Mouse (Mus musculus) myocyte (in vitro differentiated cells): ENCODE results near the gene Ninj2. TPM values are rescaled to one million over a fixed set of nuclear protein-coding genes. Genes with fewer than 3 reads are reported as not detected.

Experiments
- H3K27me3 ChIP-seq: one replicate; pipeline ENCODE4 v1.6.1; 2011; ENCODE audit not compliant: control insufficient read depth, insufficient read depth, insufficient read length
- H3K36me3 ChIP-seq: one replicate; pipeline ENCODE4 v1.6.1; 2011; ENCODE audit not compliant: control insufficient read depth, insufficient read depth
- H3K4me2 ChIP-seq: one replicate; pipeline ENCODE4 v1.6.1; 2011; ENCODE audit warnings: low read depth, control low read depth
- H3K4me3 ChIP-seq: one replicate; pipeline ENCODE4 v1.5.1; 2011; ENCODE audit warnings: mild to moderate bottlenecking, control low read depth, moderate library complexity
- H3K79me2 ChIP-seq: one replicate; pipeline ENCODE4 v1.6.1; 2011; ENCODE audit not compliant: control insufficient read depth, insufficient read depth
- H3ac ChIP-seq: one replicate; pipeline ENCODE4 v1.6.1; 2011; ENCODE audit not compliant: control insufficient read depth, insufficient read length
- CEBPB ChIP-seq: IDR thresholded peaks from 2 replicates; pipeline ENCODE4 v1.6.1; 2011; ENCODE audit warnings: mild to moderate bottlenecking, moderate library complexity; ENCODE audit not compliant: poor library complexity, insufficient read depth, severe bottlenecking
- E2F4 ChIP-seq: IDR thresholded peaks from one replicate; pipeline ENCODE4 v1.6.1; 2011; ENCODE audit warnings: mild to moderate bottlenecking, control low read depth, moderate library complexity; ENCODE audit not compliant: insufficient read depth
- MAX ChIP-seq: IDR thresholded peaks from one replicate; pipeline ENCODE4 v1.6.1; 2011; ENCODE audit warnings: low read depth, mild to moderate bottlenecking, control low read depth
- MYOD1 ChIP-seq, 3 experiments: IDR thresholded peaks; one replicate each; pipeline ENCODE4 v1.6.1; 2011; ENCODE audit warnings: control low read depth in 2 of 3, low read depth in 2 of 3, mild to moderate bottlenecking in 2 of 3, moderate library complexity in 1 of 3; ENCODE audit not compliant: insufficient read length in 2 of 3, control insufficient read depth in 1 of 3
- MYOG ChIP-seq, 3 experiments: IDR thresholded peaks; one replicate each; pipeline ENCODE4 v1.6.1; 2011; ENCODE audit warnings: control low read depth in 2 of 3, low read depth in 2 of 3, mild to moderate bottlenecking in 2 of 3; ENCODE audit not compliant: insufficient read length in 2 of 3, control insufficient read depth in 1 of 3, insufficient read depth in 1 of 3
- POLR2A ChIP-seq: IDR thresholded peaks from one replicate; pipeline ENCODE4 v1.6.1; 2011; ENCODE audit warnings: low read depth, mild to moderate bottlenecking, control low read depth, moderate library complexity; ENCODE audit not compliant: insufficient read length
- POLR2AphosphoS2 ChIP-seq: IDR thresholded peaks from one replicate; pipeline ENCODE4 v1.6.1; 2011; ENCODE audit warnings: low read depth, control low read depth; ENCODE audit not compliant: insufficient read length
- REST ChIP-seq: IDR thresholded peaks from one replicate; pipeline ENCODE4 v1.6.1; 2011; ENCODE audit warnings: mild to moderate bottlenecking, control low read depth, moderate library complexity; ENCODE audit not compliant: insufficient read depth, insufficient read length
- SRF ChIP-seq: IDR thresholded peaks from one replicate; pipeline ENCODE4 v1.6.1; 2011; ENCODE audit warnings: low read depth; ENCODE audit not compliant: control insufficient read depth, insufficient read length
- TCF12 ChIP-seq: IDR thresholded peaks from one replicate; pipeline ENCODE4 v1.6.1; 2011; ENCODE audit warnings: mild to moderate bottlenecking, control low read depth; ENCODE audit not compliant: poor library complexity, insufficient read depth, severe bottlenecking
- TCF3 ChIP-seq: IDR thresholded peaks from one replicate; pipeline ENCODE4 v1.6.1; 2011; ENCODE audit warnings: low read depth, control low read depth; ENCODE audit not compliant: insufficient read length
- USF1 ChIP-seq: IDR thresholded peaks from one replicate; pipeline ENCODE4 v1.6.1; 2011; ENCODE audit warnings: low read depth, mild to moderate bottlenecking, control low read depth, moderate library complexity
- polyA plus RNA-seq: library from polyadenylated mRNA; unstranded; fragments of >200 nt; fragmentation: generic; extraction: Trizol; gene quantifications from one replicate; pipeline ENCODE4 v1.2.1, GENCODE M21; 2012; ENCODE audit warnings: missing spikeins

Ninj2 gene
- polyA plus RNA-seq, result 0.05 TPM

DNA sequence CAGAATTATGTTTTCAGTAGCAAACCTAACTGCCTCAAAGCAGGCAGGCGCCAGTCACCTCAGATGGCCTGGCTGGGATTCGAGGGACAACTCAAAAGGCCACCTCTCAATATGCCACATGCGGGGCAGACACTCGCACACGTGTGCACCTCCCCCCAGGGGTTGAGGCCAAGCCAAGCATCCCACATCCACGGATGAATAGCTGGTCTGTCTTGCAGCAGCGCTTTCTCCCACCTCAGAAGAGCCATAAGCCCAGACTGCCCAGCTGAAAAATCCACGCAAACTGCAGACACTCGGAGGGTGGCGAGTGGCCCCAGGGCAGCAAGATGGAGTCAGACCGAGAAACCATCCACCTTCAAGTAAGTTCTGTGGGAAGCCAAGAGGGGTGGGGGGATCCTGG, at the start of gene Ninj2:
Ninj2 (plus strand) TSS at position 251 of the 400 bp plus-strand sequence.
- no peak for TF ChIP-seq SRF
- TF ChIP-seq POLR2AphosphoS2, result no peak
- TF ChIP-seq CEBPB, result no peak
- TF ChIP-seq TCF12, result no peak
- no peak for TF ChIP-seq TCF3
- TF ChIP-seq USF1, result no peak
- no peak for TF ChIP-seq MYOG (IDR thresholded peaks at IDR 0.05; ENCODE audit: control insufficient read depth in 1 of 3, insufficient read depth in 1 of 3, insufficient read length in 2 of 3, low read depth in 2 of 3)
- TF ChIP-seq POLR2A, result no peak
- TF ChIP-seq MYOD1 (IDR thresholded peaks at IDR 0.05; ENCODE audit: control insufficient read depth in 1 of 3, insufficient read length in 2 of 3, low read depth in 2 of 3), result no peak
- TF ChIP-seq MAX, result no peak
- TF ChIP-seq REST, result no peak
- TF ChIP-seq E2F4, result no peak
- H3ac ChIP-seq, result no peak within 1 kb of the TSS
- no peak within 1 kb of the TSS for H3K4me3 ChIP-seq
- no peak within 1 kb of the TSS for H3K4me2 ChIP-seq
- no peaks in the 10 kb centered on the region for H3K27me3 ChIP-seq
- H3K36me3 ChIP-seq, result no peaks in the 10 kb centered on the region
- no peaks in the 10 kb centered on the region for H3K79me2 ChIP-seq

DNA sequence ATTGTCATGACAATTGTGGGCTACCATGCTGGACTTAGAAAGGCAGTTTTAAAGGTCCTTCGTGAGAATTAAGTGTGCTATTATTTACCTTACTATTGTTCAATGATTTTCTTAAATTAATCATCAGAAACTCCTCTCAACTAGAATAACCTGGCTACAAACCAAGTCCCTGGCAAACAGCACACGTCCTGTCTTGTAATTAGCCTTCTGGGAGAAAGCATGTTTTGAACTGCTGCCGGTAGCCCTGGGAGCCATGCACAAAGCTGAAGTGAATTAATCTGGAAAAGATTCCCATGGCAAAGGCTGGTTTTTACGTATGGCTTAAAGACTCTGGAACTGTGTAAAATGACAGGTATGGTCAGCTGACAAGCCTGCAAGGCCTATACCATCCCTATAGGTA, 47.7 kb upstream of the Ninj2 start:
- no peaks in the 10 kb centered on the region for H3K79me2 ChIP-seq
- no peak overlapping the region for H3ac ChIP-seq
- no peak overlapping the region for H3K4me2 ChIP-seq

DNA sequence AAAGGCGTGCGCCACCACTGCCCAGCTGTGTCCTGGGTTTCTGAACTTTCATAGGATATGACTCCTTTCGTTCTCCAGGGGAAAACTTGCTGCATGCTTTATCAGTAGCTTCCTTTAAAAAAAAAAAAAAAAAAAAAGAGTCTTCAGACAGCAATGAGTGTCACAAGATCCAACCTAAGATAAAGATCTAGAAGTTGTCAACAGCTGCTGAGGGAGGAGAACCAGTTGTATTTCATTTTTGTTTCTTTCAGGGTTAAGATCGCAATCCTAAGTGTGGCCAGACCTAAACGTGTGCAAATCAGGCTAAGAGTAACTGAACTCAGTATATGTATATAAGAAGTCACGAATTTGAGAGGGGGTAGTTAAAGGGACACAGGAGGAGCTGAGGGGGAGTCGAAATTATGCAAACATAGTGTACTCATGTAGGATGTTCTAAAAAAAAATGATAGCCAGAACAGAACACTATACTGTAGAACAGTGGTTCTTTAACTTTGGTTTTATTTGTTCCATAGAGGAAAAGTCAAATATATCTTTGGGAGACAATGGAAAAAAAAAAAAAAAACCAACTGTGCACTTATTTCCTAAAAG, 45.4 kb upstream of the Ninj2 start:
- no peak overlapping the region for H3K4me2 ChIP-seq
- H3K36me3 ChIP-seq, result no peaks in the 10 kb centered on the region
- H3K4me3 ChIP-seq, result no peak overlapping the region
- no peak for TF ChIP-seq MAX
- no peak for TF ChIP-seq TCF3
- no peak for TF ChIP-seq MYOG (IDR thresholded peaks at IDR 0.05; ENCODE audit: control insufficient read depth in 1 of 3, insufficient read depth in 1 of 3, insufficient read length in 2 of 3, low read depth in 2 of 3)
- no peak for TF ChIP-seq CEBPB
- TF ChIP-seq SRF, result no peak
- no peak for TF ChIP-seq POLR2A
- TF ChIP-seq TCF12, result no peak
- no peak for TF ChIP-seq MYOD1 (IDR thresholded peaks at IDR 0.05; ENCODE audit: control insufficient read depth in 1 of 3, insufficient read length in 2 of 3, low read depth in 2 of 3)
- no peak for TF ChIP-seq REST
- no peak for TF ChIP-seq E2F4
- TF ChIP-seq POLR2AphosphoS2, result no peak
- TF ChIP-seq USF1, result no peak
- H3ac ChIP-seq, result no peak overlapping the region
- no peaks in the 10 kb centered on the region for H3K27me3 ChIP-seq
- no peaks in the 10 kb centered on the region for H3K79me2 ChIP-seq

More for the DNA sequence above, 47.7 kb upstream of the Ninj2 start:
- TF ChIP-seq CEBPB (no peak), E2F4 (no peak), MYOD1 (IDR thresholded peaks at IDR 0.05; ENCODE audit: control insufficient read depth in 1 of 3, insufficient read length in 2 of 3, low read depth in 2 of 3) (no peak), POLR2AphosphoS2 (no peak), MYOG (IDR thresholded peaks at IDR 0.05; ENCODE audit: control insufficient read depth in 1 of 3, insufficient read depth in 1 of 3, insufficient read length in 2 of 3, low read depth in 2 of 3) (no peak), POLR2A (no peak), REST (no peak), TCF12 (no peak), TCF3 (no peak), MAX (no peak), USF1 (no peak), SRF (no peak)
- no peaks in the 10 kb centered on the region for H3K27me3 ChIP-seq
- no peak overlapping the region for H3K4me3 ChIP-seq
- H3K36me3 ChIP-seq, result no peaks in the 10 kb centered on the region

DNA sequence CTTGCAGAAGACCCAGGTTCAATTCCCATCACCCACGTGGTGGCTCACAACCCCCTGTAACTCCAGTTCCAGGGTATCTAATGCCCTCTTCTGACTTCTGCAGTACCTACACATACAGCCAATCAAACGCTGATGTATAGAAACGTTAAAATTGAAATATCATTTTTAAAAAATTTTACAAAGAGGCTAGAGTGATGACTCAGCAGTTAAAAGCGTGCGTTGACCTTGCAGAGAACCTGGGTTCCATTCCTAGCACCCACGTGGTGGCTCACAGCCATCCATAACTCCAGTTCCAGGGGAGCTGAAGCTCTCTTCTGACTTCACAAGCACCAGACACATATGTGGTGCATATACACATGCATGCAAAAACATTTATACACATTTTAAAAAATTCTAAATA, 38.7 kb upstream of the Ninj2 start:
- Histone ChIP-seq H3K27me3 (no peaks in the 10 kb centered on the region), H3K4me3 (no peak overlapping the region), H3K4me2 (no peak overlapping the region), H3ac (no peak overlapping the region), H3K36me3 (no peaks in the 10 kb centered on the region), H3K79me2 (no peaks in the 10 kb centered on the region)
- TF ChIP-seq MYOG (IDR thresholded peaks at IDR 0.05; ENCODE audit: control insufficient read depth in 1 of 3, insufficient read depth in 1 of 3, insufficient read length in 2 of 3, low read depth in 2 of 3) (no peak), MAX (no peak), USF1 (no peak), MYOD1 (IDR thresholded peaks at IDR 0.05; ENCODE audit: control insufficient read depth in 1 of 3, insufficient read length in 2 of 3, low read depth in 2 of 3) (no peak), E2F4 (no peak), TCF3 (no peak), POLR2AphosphoS2 (no peak), CEBPB (no peak), TCF12 (no peak), POLR2A (no peak), SRF (no peak), REST (no peak)
